Mouse (Mus musculus): ENCODE measurements around the gene Plscr2. TPM values are rescaled to one million over a fixed set of nuclear protein-coding genes. Genes with fewer than 3 reads are reported as not detected.

The Plscr2 gene
- polyA plus RNA-seq (2015; fragmentation: Nextera tagmentation; extraction: Ambion mirVana): 0.81 and 0.99 TPM in 2 replicates

DNA sequence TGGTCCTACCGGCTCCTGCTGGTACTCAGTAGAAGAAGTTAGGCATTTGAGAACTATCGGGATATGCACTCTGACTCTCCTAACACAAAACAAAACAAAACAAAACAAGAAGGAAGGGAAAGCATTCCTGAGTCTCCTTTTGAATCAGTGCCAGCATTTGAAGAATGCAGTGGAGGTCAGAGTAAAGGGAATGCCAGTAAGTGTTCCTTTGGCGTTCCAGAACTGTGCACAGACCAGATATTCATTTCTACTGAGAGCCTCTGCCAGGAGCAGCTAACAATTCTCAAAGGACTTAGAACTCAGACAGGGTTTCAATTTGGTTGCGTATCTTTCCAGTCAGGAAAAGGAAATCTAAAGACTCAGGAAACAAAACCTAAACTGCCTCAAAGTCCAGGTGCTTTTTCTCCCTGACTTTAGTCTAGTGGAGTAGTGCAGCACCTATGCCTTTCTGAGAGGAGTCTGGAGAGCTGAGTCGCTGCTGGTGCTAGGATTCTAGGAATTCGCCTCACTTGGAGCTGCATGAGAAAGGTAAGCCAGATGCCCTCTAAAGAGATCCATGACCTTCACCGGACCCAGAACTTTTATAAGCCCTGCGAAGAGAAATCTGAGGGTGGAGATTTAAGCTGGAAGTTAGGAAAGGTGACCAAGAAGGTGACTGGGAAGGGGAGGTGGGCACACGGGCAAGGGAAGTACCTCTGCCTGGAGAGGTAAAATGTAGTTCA, at the start of gene Plscr2:
Plscr2 (plus strand) TSS at position 117 of the 722 bp plus-strand sequence.
- Histone ChIP-seq H3K4me3 (ENCODE audit: low read length) (no peak within 1 kb of the TSS), H3K9me3 (ENCODE audit: control insufficient read depth, low read length) (no peaks in the 10 kb centered on the region), H3K4me1 (ENCODE audit: control insufficient read depth, insufficient read depth, low read length) (peaks cover 16% of the 10 kb centered on the region; the same call in 1 of the 2 replicates), H3K36me3 (ENCODE audit: control insufficient read depth, insufficient read depth, low read length) (no peaks in the 10 kb centered on the region), H3K27me3 (replicated peaks; ENCODE audit: control insufficient read depth, insufficient read depth, low read length) (no peaks in the 10 kb centered on the region), H3K9ac (ENCODE audit: low read depth, low read length) (no peak within 1 kb of the TSS), H3K4me2 (ENCODE audit: low read depth, low read length) (no peak within 1 kb of the TSS), H3K27ac (ENCODE audit: low read length) (0 out of 2 replicates have a peak within 1 kb of the TSS, but pooled peaks have one; percentile 36)
- 64% methylated on average over 9 of the region's 9 CpGs for WGBS
- no peak for ATAC-seq

- no peaks in the 10 kb centered on the region for H3K9me3 ChIP-seq (ENCODE audit: control insufficient read depth, low read length)
- peaks cover 4% of the 10 kb centered on the region; the same call in 1 of the 2 replicates for H3K4me1 ChIP-seq (ENCODE audit: control insufficient read depth, insufficient read depth, low read length)
- no peak overlapping the region for H3K27ac ChIP-seq (ENCODE audit: low read length)
- H3K4me2 ChIP-seq (ENCODE audit: low read depth, low read length): no peak overlapping the region
- H3K36me3 ChIP-seq (ENCODE audit: control insufficient read depth, insufficient read depth, low read length): no peaks in the 10 kb centered on the region
- H3K27me3 ChIP-seq (replicated peaks; ENCODE audit: control insufficient read depth, insufficient read depth, low read length): no peaks in the 10 kb centered on the region
- no peak overlapping the region for H3K4me3 ChIP-seq (ENCODE audit: low read length)
- H3K9ac ChIP-seq (ENCODE audit: low read depth, low read length): no peak overlapping the region
- 46% methylated on average over 3 of the region's 3 CpGs for WGBS
- ATAC-seq: no peak
These were observed 49.2 kb upstream of the Plscr2 start for GRCm38 (mm10) chr9:92226127-92226655.

GRCm38 (mm10) chr9:92226795-92227194, 48.6 kb upstream of the Plscr2 start:
- Histone ChIP-seq H3K27me3 (replicated peaks; ENCODE audit: control insufficient read depth, insufficient read depth, low read length) (no peaks in the 10 kb centered on the region), H3K4me3 (ENCODE audit: low read length) (no peak overlapping the region), H3K9ac (ENCODE audit: low read depth, low read length) (no peak overlapping the region), H3K9me3 (ENCODE audit: control insufficient read depth, low read length) (no peaks in the 10 kb centered on the region), H3K4me2 (ENCODE audit: low read depth, low read length) (no peak overlapping the region), H3K36me3 (ENCODE audit: control insufficient read depth, insufficient read depth, low read length) (no peaks in the 10 kb centered on the region), H3K27ac (ENCODE audit: low read length) (no peak overlapping the region), H3K4me1 (ENCODE audit: control insufficient read depth, insufficient read depth, low read length) (peaks cover 4% of the 10 kb centered on the region; the same call in 1 of the 2 replicates)
- 79% methylated on average over 3 of the region's 3 CpGs for WGBS
- no peak for ATAC-seq

DNA sequence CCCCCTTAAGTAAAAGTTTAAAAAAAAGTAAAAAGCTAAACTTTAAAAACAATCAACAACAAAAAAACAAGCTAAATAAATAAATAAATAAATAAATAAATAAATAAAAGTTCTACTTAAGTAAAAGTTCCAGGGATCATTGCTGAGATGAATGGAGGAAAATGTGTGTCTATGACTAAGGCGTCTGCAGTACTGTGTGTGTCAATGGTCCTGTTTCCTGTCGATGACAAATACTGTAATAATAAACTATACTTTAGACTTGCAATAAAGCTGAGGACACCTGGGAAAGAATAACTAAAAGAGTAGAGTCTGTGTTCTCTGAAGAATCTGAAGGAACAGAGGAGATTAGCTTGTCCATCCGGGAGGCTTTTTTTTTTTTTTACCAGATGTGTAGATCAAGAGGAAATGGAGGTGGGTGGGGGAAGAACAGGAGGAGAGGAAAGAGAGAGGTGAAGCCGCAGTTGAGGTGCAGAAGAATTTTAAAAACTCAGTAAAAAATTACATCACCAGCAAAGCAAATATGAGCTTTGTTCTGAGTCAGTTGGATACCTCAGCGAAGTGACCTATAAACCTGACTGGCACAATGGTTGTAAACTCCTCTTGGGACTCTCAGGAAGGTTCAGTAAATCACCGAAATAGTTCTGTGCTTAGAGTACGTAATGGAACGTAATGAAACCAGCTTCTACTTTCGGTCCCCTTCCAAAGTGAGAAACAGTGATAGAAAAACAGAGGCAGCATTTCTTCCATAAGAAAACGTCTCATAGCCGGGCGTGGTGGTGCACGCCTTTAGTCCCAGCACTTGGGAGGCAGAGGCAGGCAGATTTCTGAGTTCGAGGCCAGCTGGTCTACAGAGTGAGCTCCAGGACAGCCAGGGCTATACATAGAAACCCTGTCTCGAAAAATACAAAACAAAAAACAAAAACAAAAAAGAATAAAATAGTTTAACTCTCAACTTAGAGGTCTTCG, 46.3 kb upstream of the Plscr2 start:
- Histone ChIP-seq H3K36me3 (ENCODE audit: control insufficient read depth, insufficient read depth, low read length) (no peaks in the 10 kb centered on the region), H3K9me3 (ENCODE audit: control insufficient read depth, low read length) (no peaks in the 10 kb centered on the region), H3K4me1 (ENCODE audit: control insufficient read depth, insufficient read depth, low read length) (peaks cover 4% of the 10 kb centered on the region; the same call in 1 of the 2 replicates), H3K27me3 (replicated peaks; ENCODE audit: control insufficient read depth, insufficient read depth, low read length) (no peaks in the 10 kb centered on the region), H3K27ac (ENCODE audit: low read length) (peak overlapping the region; percentile 43), H3K9ac (ENCODE audit: low read depth, low read length) (no peak overlapping the region), H3K4me3 (ENCODE audit: low read length) (no peak overlapping the region), H3K4me2 (ENCODE audit: low read depth, low read length) (no peak overlapping the region)
- peak; percentile 87 for ATAC-seq
- WGBS: 72% methylated on average over 16 of the region's 16 CpGs

DNA sequence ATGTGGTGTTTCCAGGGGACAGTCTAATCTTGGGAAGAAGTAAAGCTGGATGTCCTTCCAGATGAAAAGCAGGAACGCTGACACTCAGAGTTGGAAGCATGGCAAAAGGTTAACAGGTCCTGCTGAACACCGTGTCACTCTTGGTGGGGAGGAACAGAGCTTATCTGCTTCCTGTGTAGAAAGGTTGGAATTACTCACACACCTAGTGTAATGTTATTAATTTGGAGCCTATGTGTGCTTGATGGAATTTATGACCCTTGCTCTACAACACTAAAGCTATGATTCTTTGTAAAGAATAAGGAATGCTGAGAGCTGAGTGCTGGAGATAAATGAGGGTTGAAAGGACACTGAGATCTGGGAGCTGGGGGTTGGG, 45.6 kb upstream of the Plscr2 start:
- peak; percentile 86 for ATAC-seq
- H3K4me3 ChIP-seq (ENCODE audit: low read length): no peak overlapping the region
- no peaks in the 10 kb centered on the region for H3K27me3 ChIP-seq (replicated peaks; ENCODE audit: control insufficient read depth, insufficient read depth, low read length)
- no peaks in the 10 kb centered on the region for H3K36me3 ChIP-seq (ENCODE audit: control insufficient read depth, insufficient read depth, low read length)
- no peak overlapping the region for H3K9ac ChIP-seq (ENCODE audit: low read depth, low read length)
- no peak overlapping the region for H3K4me2 ChIP-seq (ENCODE audit: low read depth, low read length)
- H3K4me1 ChIP-seq (ENCODE audit: control insufficient read depth, insufficient read depth, low read length): peaks cover 8% of the 10 kb centered on the region; the same call in 1 of the 2 replicates
- H3K9me3 ChIP-seq (ENCODE audit: control insufficient read depth, low read length): no peaks in the 10 kb centered on the region
- 39% methylated on average over 2 of the region's 2 CpGs for WGBS
- peak overlapping the region; percentile 43; the same call in 1 of the 2 replicates for H3K27ac ChIP-seq (ENCODE audit: low read length)

GRCm38 (mm10) chr9:92234901-92235458, 40.4 kb upstream of the Plscr2 start:
- H3K9ac ChIP-seq (ENCODE audit: low read depth, low read length): no peak overlapping the region
- no peak overlapping the region for H3K4me3 ChIP-seq (ENCODE audit: low read length)
- H3K36me3 ChIP-seq (ENCODE audit: control insufficient read depth, insufficient read depth, low read length): no peaks in the 10 kb centered on the region
- no peak overlapping the region for H3K4me2 ChIP-seq (ENCODE audit: low read depth, low read length)
- H3K27me3 ChIP-seq (replicated peaks; ENCODE audit: control insufficient read depth, insufficient read depth, low read length): no peaks in the 10 kb centered on the region
- peak overlapping the region; percentile 51 for H3K27ac ChIP-seq (ENCODE audit: low read length)
- no peaks in the 10 kb centered on the region for H3K9me3 ChIP-seq (ENCODE audit: control insufficient read depth, low read length)
- ATAC-seq: peak; percentile 78; the same call in 1 of the 2 replicates
- H3K4me1 ChIP-seq (ENCODE audit: control insufficient read depth, insufficient read depth, low read length): peaks cover 7% of the 10 kb centered on the region; the same call in 1 of the 2 replicates
- WGBS: 65% methylated on average over 11 of the region's 11 CpGs

DNA sequence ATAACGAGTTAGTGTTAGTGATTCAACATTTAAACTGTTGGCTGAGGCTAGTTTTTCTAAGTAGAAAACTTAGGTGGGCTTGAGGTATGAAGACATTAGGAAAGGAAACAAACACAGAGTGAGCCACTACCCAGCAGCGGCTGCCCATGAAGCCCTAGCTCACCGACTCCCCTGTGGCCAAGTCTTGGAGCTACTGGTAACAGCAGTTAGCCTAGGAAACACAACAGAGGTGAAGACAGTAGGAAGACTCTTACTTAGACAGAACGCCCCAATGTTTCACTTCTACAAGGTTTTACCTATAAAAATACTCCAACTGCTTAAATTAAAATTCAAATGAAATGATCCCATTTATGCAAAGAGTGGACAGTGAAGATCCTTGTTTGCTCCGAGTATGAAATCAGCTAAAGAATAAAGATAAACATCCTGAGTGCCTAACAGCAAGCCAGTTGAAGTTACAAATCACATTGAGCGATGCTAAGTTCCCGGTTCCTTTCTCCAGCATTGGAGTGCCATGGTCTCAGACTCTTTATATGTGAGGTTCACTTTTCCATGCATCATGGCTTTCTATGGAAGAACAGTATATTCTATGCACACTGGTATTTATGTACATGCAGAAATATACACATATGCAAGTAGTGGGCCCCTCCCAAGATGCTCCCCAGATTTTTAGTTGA, 26.5 kb upstream of the Plscr2 start:
- no peak overlapping the region for H3K9ac ChIP-seq (ENCODE audit: low read depth, low read length)
- H3K27me3 ChIP-seq (replicated peaks; ENCODE audit: control insufficient read depth, insufficient read depth, low read length): no peaks in the 10 kb centered on the region
- no peaks in the 10 kb centered on the region for H3K9me3 ChIP-seq (ENCODE audit: control insufficient read depth, low read length)
- ATAC-seq: no peak
- H3K27ac ChIP-seq (ENCODE audit: low read length): no peak overlapping the region
- no peaks in the 10 kb centered on the region for H3K36me3 ChIP-seq (ENCODE audit: control insufficient read depth, insufficient read depth, low read length)
- WGBS: 75% methylated on average over 7 of the region's 7 CpGs
- H3K4me2 ChIP-seq (ENCODE audit: low read depth, low read length): no peak overlapping the region
- H3K4me1 ChIP-seq (ENCODE audit: control insufficient read depth, insufficient read depth, low read length): peaks cover 3% of the 10 kb centered on the region; the same call in 1 of the 2 replicates
- H3K4me3 ChIP-seq (ENCODE audit: low read length): no peak overlapping the region

DNA sequence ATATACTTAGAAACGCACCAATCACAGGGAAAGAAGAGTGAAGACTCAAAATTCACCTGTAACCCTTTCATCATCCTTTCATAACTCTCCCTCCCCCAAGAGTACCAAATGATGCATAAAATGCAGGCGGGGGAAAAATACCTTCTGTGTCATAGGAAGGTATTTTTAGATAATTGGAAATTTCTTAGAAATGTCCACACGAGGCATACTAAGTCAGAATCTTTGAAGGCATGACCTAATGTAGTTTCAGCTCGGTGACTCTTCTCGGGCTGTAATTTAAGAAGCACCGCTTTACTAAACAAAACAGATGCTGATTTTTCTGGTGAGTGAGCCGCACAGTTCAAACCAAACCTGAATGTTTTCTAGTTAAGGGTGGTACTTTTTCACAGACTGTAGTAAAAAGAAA, 26.0 kb upstream of the Plscr2 start, which contains the start of gene Plscr1:
Plscr1 (plus strand) TSS at position 304 of the 406 bp plus-strand sequence.
- H3K4me2 ChIP-seq (ENCODE audit: low read depth, low read length): peak within 1 kb of the TSS; percentile 75
- WGBS: 44% methylated on average over 7 of the region's 7 CpGs
- H3K9me3 ChIP-seq (ENCODE audit: control insufficient read depth, low read length): no peaks in the 10 kb centered on the region
- H3K4me3 ChIP-seq (ENCODE audit: low read length): peak within 1 kb of the TSS; percentile 72
- H3K36me3 ChIP-seq (ENCODE audit: control insufficient read depth, insufficient read depth, low read length): no peaks in the 10 kb centered on the region
- ATAC-seq: no peak
- H3K9ac ChIP-seq (ENCODE audit: low read depth, low read length): peak within 1 kb of the TSS; percentile 82
- H3K27ac ChIP-seq (ENCODE audit: low read length): peak within 1 kb of the TSS; percentile 99
- H3K27me3 ChIP-seq (replicated peaks; ENCODE audit: control insufficient read depth, insufficient read depth, low read length): no peaks in the 10 kb centered on the region
- peaks cover 3% of the 10 kb centered on the region; the same call in 1 of the 2 replicates for H3K4me1 ChIP-seq (ENCODE audit: control insufficient read depth, insufficient read depth, low read length)
